Mouse (Mus musculus) right cerebral cortex, postnatal 36 days (tissue): ENCODE results near the gene Gm6367.
"Not testable (repeated sequence)": the region's sequence is repeated elsewhere in the genome, so short reads cannot be mapped to it uniquely, and the experiment has no call there.

Experiments used
- DNase-seq, 2 experiments: peaks; one replicate each; pipeline ENCODE4 v3.0.0; 2022; ENCODE audit warnings: low spot score in 2 of 2, mixed read lengths in 1 of 2

The Gm6367 gene

GRCm38 (mm10) chr5:94988326-94988725 is at the start of gene Gm6367:
TSS of gene Gm6367 (plus strand) at chr5:94988626.
- DNase-seq, result not testable (repeated sequence)
